Mouse (Mus musculus) forebrain, embryonic 13.5 days (tissue): ENCODE measurements around the gene Cdt1. TPM values are rescaled to one million over a fixed set of nuclear protein-coding genes. Genes with fewer than 3 reads are reported as not detected.
A peak's percentile ranks its signal among the peaks of the same experiment; 100 is the strongest.

ENCODE experiments used
- ATAC-seq: fragments of 200-750 bp; cut with Nextera tagmentation; 2 replicates; pipeline ENCODE4 v1.8.0; 2017
- H3K27ac ChIP-seq: fragments of 300-500 bp; sonication (generic); 2 replicates; pipeline ENCODE4 v1.5.1; 2015; ENCODE audit warnings: inconsistent platforms, mild to moderate bottlenecking, moderate library complexity
- H3K27me3 ChIP-seq: fragments of 300-500 bp; sonication (generic); 2 replicates; pipeline ENCODE4 v1.6.1; 2015; ENCODE audit warnings: mild to moderate bottlenecking, inconsistent platforms
- H3K36me3 ChIP-seq: fragments of 300-500 bp; sonication (generic); 2 replicates; pipeline ENCODE4 v1.6.1; 2015; ENCODE audit warnings: mild to moderate bottlenecking, inconsistent platforms; ENCODE audit not compliant: poor library complexity, severe bottlenecking
- H3K4me1 ChIP-seq: fragments of 300-500 bp; sonication (generic); 2 replicates; pipeline ENCODE4 v1.6.1; 2015; ENCODE audit warnings: inconsistent platforms
- H3K4me2 ChIP-seq: fragments of 300-500 bp; sonication (generic); 2 replicates; pipeline ENCODE4 v1.6.1; 2015; ENCODE audit warnings: inconsistent platforms, mild to moderate bottlenecking, moderate library complexity
- H3K4me3 ChIP-seq: fragments of 300-500 bp; sonication (generic); 2 replicates; pipeline ENCODE4 v1.5.1; 2015; ENCODE audit warnings: mild to moderate bottlenecking, inconsistent platforms
- H3K9ac ChIP-seq: fragments of 300-500 bp; sonication (generic); 2 replicates; pipeline ENCODE4 v1.6.1; 2015; ENCODE audit warnings: mild to moderate bottlenecking, inconsistent platforms
- H3K9me3 ChIP-seq: fragments of 300-500 bp; sonication (generic); replicated peaks from 2 replicates; pipeline ENCODE4 v1.6.1; 2016; ENCODE audit warnings: inconsistent platforms
- WGBS: fragments of 180-500 bp; shearing (Covaris S2); methylation state at CpG from one replicate; pipeline ENCODE4 v1.1.7; 2015; 5-methylcytosine and 5-hydroxymethylcytosine counted together
- polyA plus RNA-seq: library from polyadenylated mRNA; unstranded; fragments of >200 nt; fragmentation: Nextera tagmentation; extraction: Ambion mirVana; gene quantifications from 2 replicates; pipeline ENCODE4 v1.2.1, GENCODE M21; 2015

Gene Cdt1
- polyA plus RNA-seq, 1 experiment from 2014 or later = 29.1 TPM

DNA sequence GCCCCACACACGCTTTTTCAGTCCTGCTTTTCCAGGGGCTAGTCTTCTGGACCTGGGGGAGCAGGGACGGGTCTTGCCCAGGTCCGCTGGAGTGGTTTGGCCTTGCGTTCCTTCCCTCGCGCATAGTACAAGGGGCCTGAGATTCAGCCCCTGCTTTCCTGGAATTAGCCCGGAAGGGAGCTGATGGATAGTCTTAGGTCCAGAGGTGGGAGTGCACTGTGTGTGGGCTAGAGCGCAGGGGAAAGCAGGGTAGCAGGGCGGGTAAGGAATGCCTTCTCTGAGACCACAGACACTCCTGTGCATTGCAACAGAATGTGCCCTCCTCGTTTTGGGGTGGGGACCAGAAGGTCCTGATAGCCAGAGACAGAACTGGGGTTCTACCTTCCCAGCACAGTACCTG lies 9.3 kb downstream of the Cdt1 start:
- Histone ChIP-seq H3K36me3 (peaks cover 15% of the 10 kb centered on the region), H3K4me3 (peak overlapping the region; percentile 66), H3K9ac (peak overlapping the region; percentile 89), H3K4me2 (peak overlapping the region; percentile 92), H3K4me1 (peaks cover 34% of the 10 kb centered on the region), H3K27ac (no peak overlapping the region), H3K9me3 (no peaks in the 10 kb centered on the region), H3K27me3 (no peaks in the 10 kb centered on the region)
- ATAC-seq = peak; percentile 28; the same call in 1 of the 2 replicates
- WGBS = 40% methylated on average over 10 of the region's 10 CpGs

DNA sequence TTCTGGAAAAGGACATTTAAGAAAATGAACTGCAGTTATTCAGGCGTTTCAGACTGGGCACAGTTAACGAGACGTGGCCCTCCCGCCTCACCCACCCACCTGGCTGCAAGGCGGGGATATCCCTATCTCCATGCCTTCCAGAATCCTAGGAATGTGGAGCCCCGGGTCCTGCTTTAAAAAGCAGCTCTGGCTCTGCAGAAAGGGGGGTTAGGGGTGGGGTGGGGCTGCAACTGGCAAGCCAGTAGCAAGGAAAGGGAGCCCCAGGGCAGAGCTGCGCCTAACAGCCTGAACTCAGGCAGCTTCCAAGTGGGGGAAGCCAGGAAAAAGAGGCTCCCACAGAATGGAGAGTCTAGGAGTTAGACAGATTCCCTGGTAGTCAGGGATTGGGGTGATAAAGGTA lies 11.4 kb downstream of the Cdt1 start:
- Histone ChIP-seq H3K27me3 (no peaks in the 10 kb centered on the region), H3K4me1 (peaks cover 26% of the 10 kb centered on the region), H3K9me3 (no peaks in the 10 kb centered on the region), H3K4me3 (no peak overlapping the region), H3K36me3 (no peaks in the 10 kb centered on the region), H3K9ac (no peak overlapping the region), H3K4me2 (no peak overlapping the region), H3K27ac (no peak overlapping the region)
- ATAC-seq = no peak
- WGBS = 21% methylated on average over 7 of the region's 7 CpGs

DNA sequence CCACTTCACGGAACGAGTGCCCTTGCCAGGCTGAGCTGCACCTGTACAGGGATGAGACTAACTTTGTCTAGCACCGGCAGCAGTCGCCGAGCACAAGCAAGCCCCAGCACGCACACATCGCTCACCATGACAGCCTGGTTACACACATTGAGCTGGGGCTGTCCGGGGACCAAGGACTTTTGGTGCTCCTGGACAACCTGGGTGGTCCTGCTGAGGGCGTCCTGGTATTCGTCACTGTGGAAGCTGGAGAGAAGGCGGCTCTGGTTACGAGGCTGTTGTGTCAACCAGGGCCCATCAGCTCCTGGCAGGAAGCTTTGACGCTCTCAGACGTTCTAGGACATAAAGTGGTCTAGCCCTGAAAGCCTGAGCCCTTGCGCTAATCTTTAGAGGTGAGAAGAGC lies 13.1 kb downstream of the Cdt1 start:
- WGBS = 78% methylated on average over 13 of the region's 15 CpGs
- H3K9me3 ChIP-seq = no peaks in the 10 kb centered on the region
- H3K9ac ChIP-seq = no peak overlapping the region
- peaks cover 14% of the 10 kb centered on the region for H3K4me1 ChIP-seq
- no peaks in the 10 kb centered on the region; the same call in 1 of the 2 replicates for H3K27me3 ChIP-seq
- no peak for ATAC-seq
- H3K4me3 ChIP-seq = no peak overlapping the region
- no peak overlapping the region for H3K4me2 ChIP-seq
- no peak overlapping the region for H3K27ac ChIP-seq
- H3K36me3 ChIP-seq = no peaks in the 10 kb centered on the region

DNA sequence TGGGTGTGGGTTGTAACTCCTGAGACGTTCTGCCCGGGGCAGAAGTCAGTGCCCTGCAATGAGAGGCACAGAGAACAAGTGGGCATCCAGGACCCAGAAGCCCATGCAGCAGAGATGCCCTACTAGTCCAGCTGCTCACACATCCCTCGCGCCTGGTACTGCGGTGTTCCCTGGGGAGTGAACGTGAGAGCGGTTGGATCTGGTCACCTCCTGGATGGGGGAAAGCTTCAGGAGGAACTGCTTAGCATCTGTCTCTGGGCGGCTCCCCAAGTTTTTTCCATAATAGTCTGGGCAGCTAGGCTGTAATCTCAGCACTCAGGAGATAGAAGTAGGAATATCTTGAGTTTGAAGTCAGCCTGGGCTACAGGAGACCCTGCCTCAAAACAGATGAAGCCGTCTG lies 17.2 kb downstream of the Cdt1 start:
- Histone ChIP-seq H3K9ac (no peak overlapping the region), H3K27ac (no peak overlapping the region), H3K4me2 (no peak overlapping the region), H3K36me3 (no peaks in the 10 kb centered on the region), H3K27me3 (no peaks in the 10 kb centered on the region; the same call in 1 of the 2 replicates), H3K4me1 (peaks cover 8% of the 10 kb centered on the region), H3K4me3 (no peak overlapping the region), H3K9me3 (no peaks in the 10 kb centered on the region)
- WGBS = 89% methylated on average over 9 of the region's 9 CpGs
- no peak for ATAC-seq

DNA sequence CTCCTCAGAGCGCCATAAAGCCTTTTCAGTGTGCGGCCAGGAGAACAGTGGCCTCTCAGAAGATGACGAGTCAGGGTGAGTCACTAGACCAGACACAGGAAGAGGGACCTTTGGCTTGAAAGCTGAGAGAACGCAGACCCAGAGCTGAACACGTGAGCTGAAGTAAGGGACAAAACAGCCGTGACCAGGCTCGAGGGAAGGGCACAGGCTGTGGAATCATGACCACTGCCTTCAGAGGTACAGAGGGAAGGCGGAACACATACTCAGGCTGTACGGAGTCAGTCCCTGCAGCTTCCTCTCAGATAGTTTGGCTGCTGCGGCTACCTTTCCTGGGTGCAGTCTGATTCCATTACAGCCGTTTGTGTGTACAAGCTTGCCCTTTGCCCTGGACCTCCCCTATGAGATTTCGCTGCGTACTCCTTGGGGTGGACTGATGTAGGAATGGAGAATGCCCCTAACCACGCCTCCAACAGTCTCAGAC lies 17.6 kb downstream of the Cdt1 start:
- no peak overlapping the region for H3K9ac ChIP-seq
- H3K27ac ChIP-seq = no peak overlapping the region
- H3K36me3 ChIP-seq = no peaks in the 10 kb centered on the region
- H3K4me1 ChIP-seq = peaks cover 8% of the 10 kb centered on the region
- ATAC-seq = no peak
- H3K9me3 ChIP-seq = no peaks in the 10 kb centered on the region
- H3K27me3 ChIP-seq = no peaks in the 10 kb centered on the region; the same call in 1 of the 2 replicates
- WGBS = 76% methylated on average over 14 of the region's 14 CpGs
- H3K4me3 ChIP-seq = no peak overlapping the region
- no peak overlapping the region for H3K4me2 ChIP-seq

DNA sequence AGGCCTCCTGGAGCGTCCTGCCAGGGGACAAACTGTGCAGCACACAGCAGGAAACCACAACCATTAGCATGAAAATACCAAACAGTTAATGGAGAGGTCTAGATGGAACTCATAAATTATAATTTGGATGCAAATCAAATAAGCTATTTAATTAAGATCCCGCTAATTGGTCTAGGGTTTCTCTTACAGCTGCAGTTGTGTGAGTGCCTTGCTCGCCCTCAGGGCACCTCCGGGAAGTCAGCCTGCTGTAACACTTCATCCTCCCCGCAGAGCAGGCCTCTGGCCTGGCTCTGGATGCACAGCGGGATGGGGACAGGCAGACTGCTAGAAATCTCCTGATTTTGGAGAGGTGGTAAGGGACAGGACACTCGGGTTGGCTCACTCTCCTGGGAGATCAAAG lies 18.4 kb downstream of the Cdt1 start:
- Histone ChIP-seq H3K36me3 (no peaks in the 10 kb centered on the region), H3K4me1 (peaks cover 8% of the 10 kb centered on the region), H3K4me3 (no peak overlapping the region), H3K27me3 (no peaks in the 10 kb centered on the region; the same call in 1 of the 2 replicates), H3K9me3 (no peaks in the 10 kb centered on the region), H3K27ac (no peak overlapping the region), H3K9ac (no peak overlapping the region), H3K4me2 (no peak overlapping the region)
- ATAC-seq = 0 out of 2 replicates have a peak, but pooled peaks have one; percentile 36
- WGBS = 33% methylated on average over 7 of the region's 7 CpGs

DNA sequence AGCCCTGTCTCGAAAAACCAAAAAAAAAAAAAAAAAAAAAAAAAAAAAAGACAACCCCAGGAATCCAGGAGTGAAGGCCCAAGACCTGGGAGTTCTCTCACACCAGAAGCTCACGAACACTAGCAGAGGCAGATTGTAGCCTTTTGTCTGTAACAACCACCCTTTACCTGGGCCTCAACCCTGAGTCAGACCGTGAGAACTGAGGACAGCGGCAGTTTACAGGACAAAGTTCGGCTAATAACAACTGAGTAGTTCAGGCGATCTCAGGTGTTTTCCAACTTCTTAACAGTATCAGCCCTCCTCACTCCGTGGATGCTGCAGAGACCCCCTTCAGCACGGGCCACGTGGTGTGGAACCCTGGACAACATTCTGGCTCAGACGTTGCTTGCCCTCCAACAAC lies 18.9 kb downstream of the Cdt1 start:
- Histone ChIP-seq H3K9ac (no peak overlapping the region), H3K27ac (no peak overlapping the region), H3K36me3 (no peaks in the 10 kb centered on the region), H3K4me2 (no peak overlapping the region), H3K27me3 (no peaks in the 10 kb centered on the region; the same call in 1 of the 2 replicates), H3K4me3 (no peak overlapping the region), H3K4me1 (peaks cover 8% of the 10 kb centered on the region), H3K9me3 (no peaks in the 10 kb centered on the region)
- WGBS = 81% methylated on average over 10 of the region's 10 CpGs
- no peak for ATAC-seq

DNA sequence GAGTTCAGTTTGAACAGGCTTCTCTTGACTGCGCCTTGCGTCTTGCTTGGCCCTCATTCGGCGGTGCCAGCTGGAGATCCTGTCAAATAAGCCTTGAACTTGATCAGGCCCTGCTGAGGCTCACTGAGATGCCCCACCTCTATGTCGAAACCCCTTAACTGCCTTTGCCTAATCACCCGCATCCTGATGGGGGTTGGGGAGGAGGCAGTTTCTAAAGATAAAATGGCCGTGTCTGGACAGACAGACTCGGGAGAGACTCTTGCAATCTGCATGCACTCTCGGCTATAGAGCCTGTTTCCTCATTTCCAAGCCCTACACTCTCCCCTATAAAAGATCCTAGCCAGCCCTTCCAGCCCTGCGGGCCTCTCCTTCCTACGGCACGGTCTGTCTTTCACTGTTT lies 25.4 kb downstream of the Cdt1 start:
- H3K27me3 ChIP-seq = no peaks in the 10 kb centered on the region
- no peak overlapping the region for H3K4me3 ChIP-seq
- ATAC-seq = no peak
- no peaks in the 10 kb centered on the region for H3K4me1 ChIP-seq
- no peaks in the 10 kb centered on the region for H3K9me3 ChIP-seq
- WGBS = 84% methylated on average over 12 of the region's 12 CpGs
- no peaks in the 10 kb centered on the region for H3K36me3 ChIP-seq
- H3K27ac ChIP-seq = peak overlapping the region; percentile 57; the same call in 1 of the 2 replicates
- no peak overlapping the region for H3K4me2 ChIP-seq
- H3K9ac ChIP-seq = peak overlapping the region; percentile 40; the same call in 1 of the 2 replicates

DNA sequence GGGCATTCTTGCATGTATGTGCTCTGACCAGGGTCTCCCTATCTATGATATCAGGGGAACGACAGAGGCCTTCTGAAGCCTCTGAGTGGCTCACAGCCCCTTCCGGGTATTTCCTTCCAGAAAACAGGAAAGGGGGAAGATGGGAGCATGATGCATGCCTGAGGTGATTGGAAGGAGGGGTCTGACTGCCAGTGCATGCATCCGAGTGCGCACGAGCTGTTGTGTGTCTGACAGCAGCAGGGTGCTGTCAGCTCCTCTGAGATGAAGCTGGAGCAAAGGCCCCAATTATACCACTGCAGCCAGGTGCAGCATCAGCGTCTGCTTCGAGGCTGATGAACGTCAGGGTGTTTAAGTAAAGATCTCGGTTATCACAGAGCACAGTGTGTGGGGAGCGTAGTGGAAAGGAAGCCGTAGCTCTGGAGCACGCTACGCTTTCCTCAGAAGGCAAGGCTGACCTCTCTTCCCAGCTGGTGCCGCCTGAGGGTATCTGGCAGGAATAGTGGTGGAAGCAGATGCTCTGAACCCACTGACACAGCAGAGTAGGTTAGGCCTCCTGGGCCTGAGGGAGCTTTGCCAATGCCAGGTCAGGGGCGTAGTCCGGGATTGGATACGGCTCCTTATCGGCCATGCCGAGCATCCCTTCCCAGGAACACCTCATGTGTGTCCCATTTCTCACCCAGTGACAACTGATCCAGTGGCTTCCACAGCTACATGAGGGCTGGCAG lies 26.1 kb downstream of the Cdt1 start:
- Histone ChIP-seq H3K4me3 (no peak overlapping the region), H3K27ac (peak overlapping the region; percentile 57), H3K4me2 (no peak overlapping the region), H3K4me1 (no peaks in the 10 kb centered on the region), H3K36me3 (no peaks in the 10 kb centered on the region), H3K9me3 (no peaks in the 10 kb centered on the region), H3K27me3 (no peaks in the 10 kb centered on the region), H3K9ac (peak overlapping the region; percentile 40; the same call in 1 of the 2 replicates)
- ATAC-seq = no peak
- 87% methylated on average over 19 of the region's 19 CpGs for WGBS

DNA sequence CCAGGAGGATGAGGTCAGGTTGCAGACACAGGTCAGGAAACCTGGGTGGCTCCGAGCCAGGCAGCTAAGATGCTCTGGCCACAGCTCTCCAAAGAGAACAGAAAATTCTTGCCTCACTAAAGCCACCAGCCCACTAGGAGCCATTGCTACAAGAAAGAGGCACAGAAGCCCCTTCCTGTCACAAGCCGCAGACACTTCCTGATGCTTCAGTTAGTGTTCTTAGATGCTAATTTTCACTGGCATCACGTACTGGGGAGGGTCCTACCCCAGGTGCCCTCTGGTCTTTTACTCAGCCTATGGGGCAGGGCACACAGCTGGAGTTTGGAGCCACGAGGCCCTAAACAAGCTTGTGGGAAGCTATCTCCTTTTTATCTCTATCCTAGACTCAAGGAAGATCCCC lies 28.2 kb downstream of the Cdt1 start:
- WGBS = 55% methylated on average over 4 of the region's 4 CpGs
- Histone ChIP-seq H3K9me3 (no peaks in the 10 kb centered on the region), H3K27me3 (no peaks in the 10 kb centered on the region)

DNA sequence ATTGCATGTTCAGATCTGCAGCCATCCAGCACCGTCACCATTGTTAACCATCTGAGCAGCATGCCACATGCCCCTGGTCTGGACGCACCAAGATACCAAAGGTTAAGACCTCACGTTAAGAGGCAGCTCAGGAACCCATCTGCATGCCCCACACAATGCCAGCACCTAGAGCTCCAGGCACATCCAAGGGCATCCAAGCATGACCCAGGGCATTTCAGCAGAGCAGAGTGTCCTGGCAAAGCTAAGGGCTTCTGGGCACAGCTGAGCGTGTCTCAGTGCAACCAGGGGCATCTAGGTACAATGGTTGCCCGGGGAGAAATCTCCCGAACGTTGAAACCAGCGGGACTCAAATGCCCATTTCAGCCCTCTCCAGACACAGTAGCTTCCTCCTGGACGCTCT lies 32.9 kb downstream of the Cdt1 start:
- no peak for ATAC-seq
- H3K4me3 ChIP-seq = no peak overlapping the region
- H3K4me1 ChIP-seq = no peaks in the 10 kb centered on the region
- no peaks in the 10 kb centered on the region for H3K27me3 ChIP-seq
- no peak overlapping the region for H3K9ac ChIP-seq
- whole genome bisulfite sequencing = 93% methylated on average over 9 of the region's 9 CpGs
- no peaks in the 10 kb centered on the region for H3K36me3 ChIP-seq
- no peak overlapping the region for H3K4me2 ChIP-seq
- H3K27ac ChIP-seq = no peak overlapping the region
- H3K9me3 ChIP-seq = no peaks in the 10 kb centered on the region

More for the DNA sequence above, 28.2 kb downstream of the Cdt1 start:
- no peak overlapping the region for H3K4me3 ChIP-seq
- no peaks in the 10 kb centered on the region for H3K36me3 ChIP-seq
- no peaks in the 10 kb centered on the region for H3K4me1 ChIP-seq
- ATAC-seq = no peak
- H3K27ac ChIP-seq = no peak overlapping the region
- no peak overlapping the region for H3K9ac ChIP-seq
- H3K4me2 ChIP-seq = no peak overlapping the region

DNA sequence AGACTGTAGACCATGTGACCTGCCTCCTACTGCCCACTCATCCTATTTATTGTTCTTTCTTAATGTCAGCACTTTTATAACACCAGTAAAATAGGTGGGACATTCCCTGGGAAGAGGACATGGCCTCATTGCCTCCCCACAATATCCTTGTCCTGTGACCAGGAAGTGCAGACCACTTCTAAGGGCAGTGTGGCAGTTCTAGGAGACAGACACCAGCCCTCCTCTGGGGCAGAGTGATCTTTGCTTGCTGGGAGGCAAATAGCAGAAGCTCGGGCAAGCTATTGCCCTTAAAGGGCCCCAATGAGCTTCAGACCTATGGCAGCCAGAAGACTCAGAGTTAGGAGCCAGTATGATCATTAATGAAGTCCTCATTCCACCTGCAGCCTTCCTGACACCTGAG lies 36.8 kb downstream of the Cdt1 start:
- Histone ChIP-seq H3K9ac (no peak overlapping the region), H3K4me2 (no peak overlapping the region), H3K27ac (no peak overlapping the region), H3K4me3 (no peak overlapping the region), H3K4me1 (no peaks in the 10 kb centered on the region), H3K36me3 (no peaks in the 10 kb centered on the region), H3K9me3 (no peaks in the 10 kb centered on the region), H3K27me3 (no peaks in the 10 kb centered on the region)
- ATAC-seq = no peak
- WGBS = 82% methylated on average over 1 of the region's 1 CpGs

DNA sequence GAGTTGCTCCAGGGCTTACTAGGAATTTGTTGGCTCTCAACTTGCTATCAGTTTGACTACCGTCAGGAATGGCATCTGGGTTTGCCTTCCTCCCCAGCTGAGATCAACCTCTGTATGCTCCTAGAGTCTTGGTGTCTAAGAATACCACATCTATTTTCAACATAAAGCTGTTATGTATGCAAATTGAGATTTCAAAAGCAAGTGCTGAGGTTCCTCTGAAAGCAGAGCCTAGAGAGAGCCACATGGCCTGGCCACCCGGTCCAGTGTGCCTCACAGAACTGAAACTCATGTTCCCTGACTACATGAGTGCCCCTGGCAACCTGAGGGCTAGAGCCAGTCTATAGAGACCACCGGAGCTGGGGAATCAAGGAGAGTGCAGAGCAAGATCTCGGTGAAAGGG lies 37.6 kb downstream of the Cdt1 start:
- Histone ChIP-seq H3K9me3 (no peaks in the 10 kb centered on the region), H3K4me1 (no peaks in the 10 kb centered on the region), H3K4me3 (no peak overlapping the region), H3K9ac (no peak overlapping the region), H3K27me3 (no peaks in the 10 kb centered on the region), H3K36me3 (no peaks in the 10 kb centered on the region), H3K27ac (no peak overlapping the region), H3K4me2 (no peak overlapping the region)
- 86% methylated on average over 4 of the region's 4 CpGs for WGBS
- no peak for ATAC-seq
